Mouse (Mus musculus) mouse trophoblast stem cell (cell line): Measurements from ENCODE around the gene Timm22.

Experiments used
- in situ Hi-C, 2 experiments: fragments of 300-500 bp; cut with MseI, MboI; formaldehyde crosslinking; loops; 2 replicates in 1 of 2; 3 replicates in 1 of 2; pipeline ENCODE4 v1.15.1; 2025

Gene Timm22

DNA sequence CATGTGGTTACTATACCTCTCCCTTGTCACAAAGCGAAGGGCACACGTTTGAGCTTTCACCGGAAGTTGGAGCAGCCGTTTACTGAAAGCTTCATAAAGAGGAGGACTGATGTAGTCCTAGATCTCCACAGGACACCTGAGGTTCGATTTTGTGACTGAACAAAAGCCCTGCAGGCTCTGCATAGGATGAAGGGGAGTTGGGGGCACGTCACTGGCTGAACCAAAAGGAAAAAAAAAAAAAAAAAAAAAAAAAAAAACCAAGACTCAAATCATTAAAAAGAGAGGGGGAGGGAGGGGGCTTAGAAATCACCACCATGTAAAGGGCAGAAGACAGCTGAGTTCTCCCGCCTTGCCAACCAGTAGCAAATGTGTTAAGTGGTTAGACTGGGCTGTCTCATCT, 18.0 kb upstream of the Timm22 start:
- in situ Hi-C loops = no loop called here

DNA sequence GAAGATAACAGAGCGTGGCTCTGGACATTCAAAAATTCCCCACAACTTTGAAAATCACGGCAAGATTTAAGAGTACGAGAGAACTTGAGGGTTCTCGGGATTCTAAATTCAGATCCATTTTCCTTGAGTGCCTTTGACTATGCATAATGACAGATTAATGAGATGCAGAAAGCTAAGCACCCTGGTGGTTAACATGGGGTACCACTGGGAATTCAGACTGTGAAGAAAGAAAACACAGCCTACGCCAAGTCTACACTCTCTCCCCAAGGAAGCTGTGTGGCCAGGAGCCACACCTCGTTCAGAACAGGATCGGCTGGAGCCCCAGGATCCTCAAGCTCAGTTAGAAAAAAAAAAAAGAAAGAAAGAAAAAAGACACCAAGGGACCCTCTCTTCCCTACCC, 14.2 kb upstream of the Timm22 start:
- in situ Hi-C loops = no loop called here

DNA sequence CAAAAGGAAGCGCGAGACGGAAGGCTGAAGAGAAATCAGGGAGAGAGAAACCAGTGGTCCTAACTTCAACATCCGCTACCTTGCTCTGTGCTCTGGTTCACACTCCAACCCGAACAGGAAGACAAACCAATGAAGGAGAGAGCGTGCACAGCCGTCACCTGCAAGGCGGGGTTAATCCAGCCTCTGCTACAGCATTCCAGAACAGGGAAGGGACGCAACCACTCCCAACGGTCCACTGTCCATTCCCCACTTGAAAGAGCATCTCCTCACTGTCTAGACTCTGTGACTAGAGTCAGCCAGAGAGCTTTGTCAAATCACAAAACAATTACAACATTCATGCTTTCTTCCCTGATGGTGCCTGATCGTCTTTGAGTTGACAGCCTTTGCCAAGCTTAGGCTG, 13.8 kb upstream of the Timm22 start:
- in situ Hi-C loops = no loop called here

DNA sequence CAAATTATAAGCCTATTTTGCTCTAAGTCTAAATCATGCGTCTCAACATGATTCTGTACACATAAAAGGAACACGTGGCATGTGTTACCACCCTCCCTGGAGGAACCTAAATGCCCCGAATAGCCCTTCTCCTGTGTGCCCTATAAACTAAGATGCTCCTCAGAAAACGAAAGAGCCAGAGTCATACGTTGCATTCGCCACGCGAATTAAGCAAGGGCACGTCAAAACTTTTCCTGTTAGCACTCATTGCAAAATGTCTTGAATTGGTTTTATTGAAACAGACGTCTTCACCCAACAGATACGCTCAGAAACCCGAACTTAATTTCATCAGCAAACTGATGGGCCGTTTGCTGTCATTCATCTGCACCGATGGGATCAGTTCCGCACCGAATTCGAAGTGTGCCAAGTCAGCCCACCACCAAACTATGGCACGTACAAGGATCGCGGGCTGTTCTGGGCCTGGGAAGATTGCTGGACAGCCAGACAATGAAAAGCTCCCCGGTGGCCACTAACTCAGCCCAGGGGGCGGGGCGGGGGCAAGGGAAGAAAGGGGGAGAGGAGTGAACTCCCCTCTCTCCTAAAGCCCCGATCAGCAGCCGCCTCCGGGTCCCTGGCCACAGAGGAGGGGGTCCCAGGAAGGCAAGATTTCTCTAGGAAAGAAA, 9.0 kb upstream of the Timm22 start:
- in situ Hi-C loops = loop anchor here in 1 of 2 experiments (5.0 kb wide), 1 partner anchor 145 kb away; no protein-coding TSS in a partner anchor

DNA sequence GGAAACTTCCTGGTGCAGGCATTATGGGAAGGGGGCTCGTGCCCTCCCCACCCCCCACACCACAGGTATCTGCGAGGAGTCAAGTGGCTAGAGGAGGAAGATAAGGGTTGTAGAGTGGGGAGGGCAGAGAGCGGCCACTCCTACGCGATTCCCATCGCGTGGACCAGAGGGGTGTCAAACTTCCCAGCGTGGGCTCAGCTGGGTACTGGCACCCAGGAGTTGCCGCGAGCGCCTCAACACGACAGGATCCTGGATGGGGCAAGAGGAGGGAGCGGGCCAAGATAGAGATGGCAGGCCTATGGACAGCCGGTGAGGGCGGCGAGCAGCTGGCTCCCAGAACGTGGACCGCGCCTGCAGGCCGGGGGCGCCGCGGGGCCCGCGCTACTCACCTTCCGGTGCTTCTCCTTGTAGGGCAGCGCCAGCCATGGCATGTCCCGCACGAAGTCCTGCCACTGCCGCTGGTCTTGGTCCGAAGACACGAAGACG, 8.4 kb upstream of the Timm22 start:
- in situ Hi-C loops = loop anchor here in 1 of 2 experiments (5.0 kb wide), 1 partner anchor 146 kb away; no protein-coding TSS in a partner anchor

DNA sequence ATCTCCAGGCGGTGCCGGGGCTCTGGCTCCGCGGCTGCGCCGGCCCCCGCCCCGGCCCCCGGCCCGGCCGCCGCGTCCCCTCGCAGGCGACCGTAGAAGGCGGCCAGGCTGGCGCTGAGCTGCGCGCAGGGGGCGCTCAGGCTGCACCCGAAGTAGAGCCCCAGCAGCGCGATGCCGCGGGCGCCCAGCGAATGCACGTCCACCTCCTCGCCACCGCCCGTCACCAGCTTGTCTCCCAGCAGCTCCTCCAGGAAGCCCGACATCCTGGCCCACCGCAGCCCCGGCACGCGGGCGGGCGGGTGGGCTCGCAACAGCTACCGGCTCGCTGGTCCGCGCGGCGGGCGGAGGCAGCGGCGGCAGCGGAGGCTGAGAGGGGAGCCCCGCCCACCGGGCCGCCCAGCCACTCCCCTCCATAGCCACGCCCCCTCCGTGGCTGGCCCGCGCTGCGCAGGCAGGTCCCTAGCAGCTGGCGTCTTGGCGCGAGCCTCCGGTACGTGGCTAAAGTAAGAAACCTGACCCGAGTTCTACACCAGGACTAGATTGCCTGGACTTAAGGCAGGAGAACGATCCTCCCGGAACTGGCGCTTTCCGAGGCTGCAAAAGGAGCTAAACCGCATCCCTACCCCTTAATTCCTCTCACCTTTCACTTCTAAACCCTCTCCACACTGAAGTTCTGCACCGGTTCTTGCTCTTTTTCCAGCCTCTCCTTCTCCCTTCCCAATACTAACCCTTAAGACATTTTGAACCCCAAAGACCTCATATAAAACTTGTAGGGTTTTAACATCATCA, 7.8 kb upstream of the Timm22 start, which contains the start of gene Nxn:
Nxn (minus strand) TSS at position 343 of the 789 bp plus-strand sequence.
- in situ Hi-C loops = loop anchor here in 1 of 2 experiments (5.0 kb wide), 1 partner anchor 147 kb away; no protein-coding TSS in a partner anchor

DNA sequence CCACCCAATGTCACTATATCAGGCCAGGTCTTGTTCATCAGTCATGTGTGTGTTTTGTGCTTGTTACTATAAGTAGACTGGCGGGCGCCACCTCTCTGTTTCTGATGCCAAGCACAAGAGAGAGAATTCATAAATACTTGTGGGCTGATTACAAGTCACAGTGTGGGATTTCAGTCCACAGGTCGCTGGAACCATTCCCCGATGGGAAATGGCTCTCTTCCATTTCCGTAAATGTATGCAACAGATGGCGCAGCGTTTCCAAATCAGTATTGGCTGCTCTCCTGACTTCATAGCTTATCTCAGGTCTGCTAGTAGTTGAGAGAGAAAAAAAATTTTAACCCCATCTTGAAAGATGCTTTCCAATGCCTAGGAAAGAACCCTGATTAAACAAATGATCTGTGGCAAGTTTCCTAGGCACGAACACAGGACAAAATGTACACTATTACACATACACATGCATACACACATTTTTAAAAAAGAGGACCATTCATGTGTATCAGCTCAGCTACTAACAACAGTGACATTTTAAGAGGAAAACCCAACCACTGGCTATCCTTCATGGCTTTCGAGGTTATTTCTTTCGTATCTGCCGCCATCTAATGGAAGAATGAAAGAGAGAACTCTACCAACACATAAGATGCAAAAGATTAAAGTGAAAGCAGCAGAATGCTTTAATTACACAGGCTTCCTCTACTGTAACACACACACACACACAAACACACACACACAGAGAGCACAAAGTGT, 7.0 kb upstream of the Timm22 start:
- in situ Hi-C loops = loop anchor here (5.0 kb wide), 1 partner anchor 147 kb away; no protein-coding TSS in a partner anchor

DNA sequence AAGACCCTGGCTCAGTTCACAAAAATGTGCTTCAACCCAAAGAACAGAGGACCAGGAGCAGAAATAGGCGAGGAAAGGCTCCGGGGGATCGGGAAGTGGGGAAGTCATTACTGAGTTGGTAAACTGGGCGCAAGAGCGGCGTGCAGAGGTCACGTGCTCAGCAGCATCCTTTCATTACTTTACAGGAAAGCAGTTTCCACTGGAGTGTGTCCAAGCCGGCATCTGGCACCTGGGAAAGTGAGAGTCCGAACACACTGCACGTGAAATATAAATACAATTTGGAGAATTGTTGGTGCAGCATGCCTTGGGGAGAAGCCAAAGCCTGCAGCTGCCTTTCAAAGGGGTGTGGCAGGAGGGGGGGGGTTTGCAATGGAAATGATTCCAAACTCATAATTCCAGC, 5.4 kb upstream of the Timm22 start:
- in situ Hi-C loops = loop anchor here in 1 of 2 experiments (5.0 kb wide), 1 partner anchor 149 kb away; no protein-coding TSS in a partner anchor

DNA sequence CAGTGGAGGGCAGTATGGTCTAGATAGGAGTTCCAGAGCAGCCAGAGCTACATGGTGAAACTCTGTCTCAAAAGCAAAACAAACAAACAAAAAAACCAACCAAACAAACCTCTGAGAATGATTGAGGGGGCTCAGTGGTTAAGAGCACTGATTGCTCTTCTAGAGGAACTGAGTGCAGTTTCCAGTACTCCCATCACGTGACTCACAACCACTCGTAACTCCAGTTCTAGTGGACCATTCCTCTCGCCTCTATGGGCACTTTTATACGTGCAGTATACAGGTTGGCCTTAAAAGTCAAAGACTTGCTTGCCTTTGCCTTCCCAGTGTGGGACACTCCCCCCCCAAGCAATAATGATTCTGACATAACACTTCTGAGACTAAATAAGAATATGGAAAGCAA, 1.6 kb upstream of the Timm22 start:
- in situ Hi-C loops = no loop called here

DNA sequence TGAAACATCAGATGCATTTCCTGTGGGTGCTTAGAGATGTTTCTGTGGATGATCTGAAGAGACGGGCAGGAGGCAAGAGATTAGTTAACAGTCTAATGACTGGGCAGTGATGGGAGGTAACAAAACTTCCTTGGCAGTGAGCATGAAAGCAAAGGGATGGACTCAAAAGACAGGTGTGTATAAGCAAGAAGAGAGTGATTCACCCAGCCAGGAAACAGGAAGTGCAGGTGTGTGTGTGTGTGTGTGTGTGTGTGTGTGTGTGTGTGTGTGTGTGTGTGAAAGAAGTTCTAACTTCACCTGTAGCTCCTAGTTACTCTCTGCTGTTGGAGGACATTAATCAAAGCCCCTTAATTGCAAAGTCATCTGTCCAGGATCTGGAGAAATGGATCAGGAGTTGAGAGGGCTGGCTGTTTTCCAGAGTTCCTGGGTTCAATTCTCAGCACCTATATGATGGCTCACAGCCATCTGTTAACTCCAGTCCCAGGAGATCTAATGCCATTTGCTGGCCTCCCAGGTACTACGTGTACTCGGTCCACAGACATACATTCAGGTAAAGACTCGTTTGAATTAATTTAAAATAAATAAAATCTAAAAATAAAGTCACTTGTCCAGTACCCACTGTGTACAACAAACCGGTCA, 1.0 kb upstream of the Timm22 start:
- in situ Hi-C loops = no loop called here

DNA sequence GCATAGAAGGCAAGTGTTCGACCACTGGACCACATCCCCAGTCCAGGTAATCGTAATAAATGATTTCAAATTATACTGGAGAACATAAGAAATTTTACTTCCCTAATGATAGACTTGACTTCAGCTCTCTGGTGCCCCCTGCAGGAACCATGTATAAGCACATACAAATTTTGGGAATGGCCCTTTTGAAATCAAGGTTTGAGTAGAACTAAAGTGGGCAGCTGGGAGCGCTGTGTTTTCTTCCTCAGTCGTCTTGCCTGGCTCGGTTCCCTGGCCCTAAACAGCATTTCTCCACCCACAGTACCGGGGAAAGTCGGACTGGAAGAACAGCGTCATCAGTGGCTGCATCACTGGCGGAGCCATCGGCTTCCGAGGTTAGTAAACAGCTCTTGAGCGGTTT, 4.1 kb downstream of the Timm22 start:
- in situ Hi-C loops = no loop called here

DNA sequence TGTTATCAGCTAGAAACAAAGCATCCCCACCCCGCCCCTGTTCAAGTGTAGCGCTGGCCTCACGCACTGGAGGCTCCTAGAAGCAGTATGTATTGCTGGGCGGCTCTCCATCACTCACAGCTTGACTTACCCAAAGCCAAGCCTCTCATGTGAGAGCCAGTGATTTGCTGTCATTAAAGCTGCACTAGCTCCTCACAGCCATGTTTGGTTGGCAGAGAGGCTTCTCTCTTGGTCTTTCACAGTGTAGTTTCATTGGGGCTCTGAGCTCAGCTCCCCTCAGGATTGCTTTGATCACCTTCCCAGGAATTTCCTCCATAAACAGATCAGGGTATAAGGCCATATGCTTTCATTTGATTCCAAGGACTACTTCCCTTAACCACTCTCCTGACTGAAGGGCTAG, 6.5 kb downstream of the Timm22 start:
- in situ Hi-C loops = no loop called here

DNA sequence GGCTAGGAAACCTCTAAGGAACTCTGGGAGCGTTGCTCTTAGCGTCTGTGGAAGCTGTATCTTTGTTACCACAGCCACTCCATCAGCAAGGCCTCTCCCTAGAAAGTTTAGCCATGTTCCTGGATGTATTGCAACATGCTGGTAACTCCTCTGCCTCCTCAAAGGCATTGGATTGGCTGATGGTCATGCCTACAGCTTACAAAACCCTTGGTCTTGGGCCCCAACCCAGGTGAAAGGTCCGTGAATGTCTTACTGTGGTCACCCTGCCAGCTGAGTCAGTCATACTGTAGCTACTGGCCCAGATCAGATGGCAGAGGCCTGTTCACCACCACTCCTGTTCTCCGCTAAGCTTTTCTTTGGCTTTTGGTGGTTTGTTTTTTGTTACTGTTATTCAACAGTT, 8.2 kb downstream of the Timm22 start:
- in situ Hi-C loops = loop anchor here in 1 of 2 experiments (5.0 kb wide), 1 partner anchor 42 kb away; no protein-coding TSS in a partner anchor

DNA sequence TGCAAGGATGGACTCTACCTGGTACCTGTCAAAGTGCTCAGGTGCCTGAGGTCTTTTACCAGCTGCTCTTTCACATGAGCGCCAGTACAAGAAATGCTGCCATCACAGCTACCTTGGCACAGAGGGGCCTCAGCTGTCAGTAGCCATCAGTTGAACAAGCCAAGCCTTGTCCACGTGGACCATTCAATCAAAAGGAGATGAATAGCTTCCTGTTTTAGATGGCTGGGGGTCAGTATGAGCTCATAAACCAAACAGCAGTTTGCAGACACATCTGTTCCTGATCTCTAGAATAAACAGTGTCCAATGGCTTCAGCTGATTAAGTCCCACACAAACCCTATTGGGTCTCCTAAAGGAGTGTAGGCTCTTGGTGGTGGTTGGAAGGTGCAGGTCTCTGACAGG, 9.2 kb downstream of the Timm22 start:
- in situ Hi-C loops = loop anchor here in 1 of 2 experiments (5.0 kb wide), 1 partner anchor 41 kb away; no protein-coding TSS in a partner anchor

DNA sequence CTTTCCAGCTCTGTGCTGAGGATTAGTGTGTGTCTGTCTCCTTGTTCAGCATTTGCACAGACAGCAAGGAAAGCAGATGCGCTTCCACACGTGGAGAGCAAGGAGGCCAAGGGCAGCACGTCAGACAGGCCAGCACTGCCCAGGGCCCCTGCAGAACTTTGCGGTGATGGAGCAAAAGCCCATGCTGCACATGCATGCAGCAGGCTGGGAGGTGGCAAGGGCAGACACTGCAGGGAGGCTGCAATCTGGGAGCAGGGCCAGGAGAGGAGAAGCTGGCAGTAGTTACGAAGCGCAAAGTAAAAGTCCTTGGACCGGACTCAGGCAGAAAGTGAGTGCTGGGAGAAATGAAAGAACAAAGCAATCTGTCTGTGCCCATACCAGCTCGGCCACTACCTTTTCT, 11.7 kb downstream of the Timm22 start:
- in situ Hi-C loops = loop anchor here in 1 of 2 experiments (5.0 kb wide), 1 partner anchor 39 kb away; no protein-coding TSS in a partner anchor

DNA sequence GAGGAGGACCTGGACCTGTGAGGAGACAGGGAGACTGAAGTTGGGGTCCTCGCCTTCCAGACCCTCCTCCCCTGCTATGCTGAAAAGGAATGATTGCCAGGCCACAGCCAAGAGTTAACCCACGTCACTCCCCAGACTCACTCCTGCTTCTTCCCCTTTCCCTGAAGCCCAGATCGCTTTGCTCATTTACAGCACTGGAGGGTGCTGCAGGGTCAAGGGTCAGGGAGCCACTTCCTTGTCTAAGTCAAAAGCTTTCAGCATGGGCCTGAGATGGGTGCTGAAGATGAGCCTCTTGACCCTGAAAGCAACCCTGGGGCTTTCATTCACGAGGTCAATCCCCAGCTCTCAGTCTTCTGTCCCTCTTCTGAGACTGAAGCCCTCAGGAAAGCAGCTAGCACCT, 12.4 kb downstream of the Timm22 start:
- in situ Hi-C loops = loop anchor here in 1 of 2 experiments (5.0 kb wide), 1 partner anchor 38 kb away; no protein-coding TSS in a partner anchor

DNA sequence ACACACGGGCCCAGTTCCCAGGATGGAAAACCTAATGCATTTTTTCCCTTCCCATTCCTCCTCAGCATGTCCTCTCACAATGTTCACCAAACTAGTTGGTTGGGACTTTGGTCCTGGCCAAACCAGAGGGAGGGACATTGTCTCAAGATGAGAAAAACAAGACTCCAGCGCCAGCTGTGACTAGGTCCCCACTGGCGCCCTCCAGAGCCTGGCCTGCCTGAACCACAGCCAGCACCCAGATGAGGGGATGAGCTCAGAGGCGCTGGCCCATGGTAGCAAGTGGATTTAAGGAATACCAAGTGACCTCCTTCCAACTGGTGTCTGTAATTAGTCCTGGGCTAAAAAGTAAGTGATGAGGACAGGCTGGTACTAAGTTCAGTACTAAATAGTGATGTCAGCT, 14.1 kb downstream of the Timm22 start:
- in situ Hi-C loops = no loop called here

DNA sequence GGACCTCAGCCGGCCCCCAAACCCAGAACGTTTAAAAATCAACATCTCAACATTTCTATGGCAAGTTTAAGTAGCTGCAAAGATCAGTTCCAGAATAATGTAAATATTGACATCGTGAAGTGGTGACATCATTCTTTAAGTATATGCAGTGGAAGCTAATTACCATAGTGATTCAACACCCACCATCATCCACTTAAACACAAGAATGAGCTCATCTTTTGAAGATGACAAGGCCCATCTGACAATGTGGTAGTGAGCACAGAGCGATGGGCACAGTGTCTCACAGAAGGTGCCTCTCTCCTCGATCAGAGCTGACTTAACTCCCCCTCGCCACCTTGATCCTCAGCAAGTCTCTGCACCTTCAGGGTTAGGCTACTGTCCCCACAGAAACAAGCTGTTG, 19.0 kb downstream of the Timm22 start:
- in situ Hi-C loops = no loop called here

DNA sequence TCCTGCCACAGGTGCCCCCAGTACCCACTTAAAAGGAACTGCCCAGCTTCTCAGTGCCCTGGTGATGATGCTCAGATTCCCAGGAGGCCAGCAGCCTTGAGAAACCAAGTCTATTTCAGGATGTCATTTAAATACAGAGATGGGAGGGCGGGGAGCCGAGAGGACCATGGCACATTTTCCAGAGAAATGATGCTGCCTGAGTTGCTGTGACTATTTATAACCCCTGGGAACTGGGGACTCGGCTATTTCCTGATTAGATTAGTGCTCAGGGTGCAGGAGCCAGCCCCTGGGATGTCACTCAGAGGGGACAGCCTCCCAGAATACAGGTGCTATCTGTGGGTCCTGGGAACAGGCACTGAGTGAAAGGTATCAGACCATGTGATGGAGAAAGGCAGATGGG, 21.0 kb downstream of the Timm22 start:
- in situ Hi-C loops = no loop called here

DNA sequence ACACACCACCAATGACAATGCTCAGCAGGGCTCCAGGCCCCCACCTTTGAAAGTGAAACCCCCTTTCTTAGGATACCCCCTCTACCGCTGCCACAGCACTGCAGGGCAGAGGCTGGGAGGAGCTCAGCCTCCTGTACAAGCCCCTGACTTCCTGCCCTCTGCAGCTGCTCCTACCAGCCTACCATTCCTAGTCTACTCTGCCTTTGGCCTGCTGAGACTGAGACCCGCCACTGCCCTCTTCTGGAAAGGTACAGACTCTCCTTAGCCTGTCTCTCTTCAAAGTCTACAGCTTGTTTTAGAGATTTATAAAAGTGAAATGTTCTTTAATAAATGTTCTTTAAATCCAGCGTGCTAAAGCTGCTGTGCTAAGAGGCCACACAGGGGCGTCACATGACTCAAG, 22.3 kb downstream of the Timm22 start:
- in situ Hi-C loops = no loop called here

DNA sequence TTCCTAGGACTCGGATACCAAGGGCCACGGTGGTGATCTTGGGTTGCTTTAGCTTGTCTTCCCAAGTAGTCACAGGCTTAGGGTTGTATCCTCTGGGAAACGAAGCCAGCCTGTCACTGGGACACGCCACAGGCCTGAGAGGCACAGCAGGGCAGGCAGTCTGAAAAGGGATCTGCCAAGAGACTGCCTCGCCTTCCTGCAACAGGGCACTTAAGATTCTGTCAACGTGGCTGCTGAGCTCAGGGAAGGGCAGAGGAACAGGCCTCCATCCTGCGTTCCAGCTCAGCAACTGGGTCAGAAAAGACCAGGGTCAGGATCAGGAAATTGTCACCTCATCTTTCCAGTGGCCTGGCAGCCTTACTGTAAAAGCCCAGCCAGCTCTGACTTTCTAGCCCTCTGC, 22.8 kb downstream of the Timm22 start:
- in situ Hi-C loops = no loop called here
